Mouse (Mus musculus): Measurements from ENCODE around the gene Enpp5. TPM values are rescaled to one million over a fixed set of nuclear protein-coding genes. Genes with fewer than 3 reads are reported as not detected.

The Enpp5 gene
- polyA plus RNA-seq, 2 experiments: 3.8 to 4.1 TPM

- H3K4me2 ChIP-seq (ENCODE audit: low read depth): no peak overlapping the region
- DNase-seq (ENCODE audit: low read depth in 3 of 3, low spot score in 3 of 3) (no peak), ATAC-seq (ENCODE audit: insufficient read depth) (no peak)
- no peak overlapping the region for H3K27ac ChIP-seq
- no peak overlapping the region for H3K9ac ChIP-seq (replicated peaks)
- TF ChIP-seq EP300 (IDR thresholded peaks at IDR 0.05; ENCODE audit: low read depth): no peak
- no peak for TF ChIP-seq CTCF (IDR thresholded peaks at IDR 0.05; ENCODE audit: low read depth)
- WGBS (ENCODE audit: insufficient replicate concordance): 70% methylated on average over 2 of the region's 2 CpGs
- no peaks in the 10 kb centered on the region for H3K4me1 ChIP-seq (replicated peaks; ENCODE audit: control insufficient read depth in 2 of 2, insufficient read depth in 2 of 2, low read length in 1 of 2)
- H3K27me3 ChIP-seq (ENCODE audit: control insufficient read depth, insufficient read depth, low read length): no peaks in the 10 kb centered on the region
- no peak overlapping the region for H3K4me3 ChIP-seq (ENCODE audit: insufficient read depth in 1 of 2, low read depth in 2 of 2, low read length in 2 of 2)
- H3K9me3 ChIP-seq (ENCODE audit: control insufficient read depth, low read length): no peaks in the 10 kb centered on the region
- H3K36me3 ChIP-seq (replicated peaks; ENCODE audit: control insufficient read depth, insufficient read depth, low read depth): no peaks in the 10 kb centered on the region
Measured at GRCm38 (mm10) chr17:44040449-44040848, 38.2 kb upstream of the Enpp5 start.

GRCm38 (mm10) chr17:44042301-44042700, 36.3 kb upstream of the Enpp5 start:
- Histone ChIP-seq H3K9me3 (ENCODE audit: control insufficient read depth, low read length) (no peaks in the 10 kb centered on the region), H3K27ac (no peak overlapping the region), H3K36me3 (replicated peaks; ENCODE audit: control insufficient read depth, insufficient read depth, low read depth) (no peaks in the 10 kb centered on the region), H3K4me3 (ENCODE audit: insufficient read depth in 1 of 2, low read depth in 2 of 2, low read length in 2 of 2) (no peak overlapping the region), H3K9ac (replicated peaks) (no peak overlapping the region), H3K4me1 (replicated peaks; ENCODE audit: control insufficient read depth in 2 of 2, insufficient read depth in 2 of 2, low read length in 1 of 2) (no peaks in the 10 kb centered on the region), H3K27me3 (ENCODE audit: control insufficient read depth, insufficient read depth, low read length) (no peaks in the 10 kb centered on the region), H3K4me2 (ENCODE audit: low read depth) (no peak overlapping the region)
- WGBS (ENCODE audit: insufficient replicate concordance): 42% methylated on average over 2 of the region's 2 CpGs
- no peak for TF ChIP-seq CTCF (IDR thresholded peaks at IDR 0.05; ENCODE audit: low read depth)
- no peak for TF ChIP-seq EP300 (IDR thresholded peaks at IDR 0.05; ENCODE audit: low read depth)
- no peak for ATAC-seq (ENCODE audit: insufficient read depth)
- DNase-seq (ENCODE audit: low read depth in 3 of 3, low spot score in 3 of 3): no peak

- no peak overlapping the region for H3K4me3 ChIP-seq (ENCODE audit: insufficient read depth in 1 of 2, low read depth in 2 of 2, low read length in 2 of 2)
- TF ChIP-seq EP300 (IDR thresholded peaks at IDR 0.05; ENCODE audit: low read depth) (no peak), CTCF (IDR thresholded peaks at IDR 0.05; ENCODE audit: low read depth) (no peak)
- ATAC-seq (ENCODE audit: insufficient read depth) (no peak), DNase-seq (ENCODE audit: low read depth in 3 of 3, low spot score in 3 of 3) (no peak)
- H3K9me3 ChIP-seq (ENCODE audit: control insufficient read depth, low read length): no peaks in the 10 kb centered on the region
- no peak overlapping the region for H3K4me2 ChIP-seq (ENCODE audit: low read depth)
- no peaks in the 10 kb centered on the region for H3K4me1 ChIP-seq (replicated peaks; ENCODE audit: control insufficient read depth in 2 of 2, insufficient read depth in 2 of 2, low read length in 1 of 2)
- WGBS (ENCODE audit: insufficient replicate concordance): 55% methylated on average over 8 of the region's 8 CpGs
- no peaks in the 10 kb centered on the region for H3K36me3 ChIP-seq (replicated peaks; ENCODE audit: control insufficient read depth, insufficient read depth, low read depth)
- H3K9ac ChIP-seq (replicated peaks): no peak overlapping the region
- H3K27me3 ChIP-seq (ENCODE audit: control insufficient read depth, insufficient read depth, low read length): no peaks in the 10 kb centered on the region
- H3K27ac ChIP-seq: no peak overlapping the region
Measured at GRCm38 (mm10) chr17:44042861-44043260, 35.8 kb upstream of the Enpp5 start.

GRCm38 (mm10) chr17:44053427-44053826, 25.2 kb upstream of the Enpp5 start:
- no peak for DNase-seq (ENCODE audit: low read depth in 3 of 3, low spot score in 3 of 3)
- Histone ChIP-seq H3K9ac (replicated peaks) (no peak overlapping the region), H3K27me3 (ENCODE audit: control insufficient read depth, insufficient read depth, low read length) (no peaks in the 10 kb centered on the region), H3K4me3 (ENCODE audit: insufficient read depth in 1 of 2, low read depth in 2 of 2, low read length in 2 of 2) (no peak overlapping the region), H3K9me3 (ENCODE audit: control insufficient read depth, low read length) (no peaks in the 10 kb centered on the region), H3K4me2 (ENCODE audit: low read depth) (no peak overlapping the region), H3K36me3 (replicated peaks; ENCODE audit: control insufficient read depth, insufficient read depth, low read depth) (no peaks in the 10 kb centered on the region), H3K27ac (no peak overlapping the region), H3K4me1 (replicated peaks; ENCODE audit: control insufficient read depth in 2 of 2, insufficient read depth in 2 of 2, low read length in 1 of 2) (peaks cover 0 to 9% of the 10 kb centered on the region in 2 experiments; a peak in 2 of 4 replicates)
- TF ChIP-seq CTCF (IDR thresholded peaks at IDR 0.05; ENCODE audit: low read depth): no peak
- TF ChIP-seq EP300 (IDR thresholded peaks at IDR 0.05; ENCODE audit: low read depth): no peak
- WGBS (ENCODE audit: insufficient replicate concordance): 11% methylated on average over 4 of the region's 4 CpGs
- no peak for ATAC-seq (ENCODE audit: insufficient read depth)

GRCm38 (mm10) chr17:44057123-44057522, 21.5 kb upstream of the Enpp5 start:
- H3K36me3 ChIP-seq (replicated peaks; ENCODE audit: control insufficient read depth, insufficient read depth, low read depth): no peaks in the 10 kb centered on the region
- no peak overlapping the region for H3K27ac ChIP-seq
- no peak for TF ChIP-seq CTCF (IDR thresholded peaks at IDR 0.05; ENCODE audit: low read depth)
- TF ChIP-seq EP300 (IDR thresholded peaks at IDR 0.05; ENCODE audit: low read depth): no peak
- ATAC-seq (ENCODE audit: insufficient read depth) (no peak; the same call in 1 of the 2 replicates), DNase-seq (ENCODE audit: low read depth in 3 of 3, low spot score in 3 of 3) (peak in 1 of 3 experiments; percentile 16)
- no peaks in the 10 kb centered on the region for H3K27me3 ChIP-seq (ENCODE audit: control insufficient read depth, insufficient read depth, low read length)
- peaks cover 0 to 9% of the 10 kb centered on the region in 2 experiments; a peak in 2 of 4 replicates for H3K4me1 ChIP-seq (replicated peaks; ENCODE audit: control insufficient read depth in 2 of 2, insufficient read depth in 2 of 2, low read length in 1 of 2)
- no peak overlapping the region for H3K4me3 ChIP-seq (ENCODE audit: insufficient read depth in 1 of 2, low read depth in 2 of 2, low read length in 2 of 2)
- no peaks in the 10 kb centered on the region for H3K9me3 ChIP-seq (ENCODE audit: control insufficient read depth, low read length)
- no peak overlapping the region for H3K4me2 ChIP-seq (ENCODE audit: low read depth)
- 69% methylated on average over 1 of the region's 1 CpGs for WGBS (ENCODE audit: insufficient replicate concordance)
- no peak overlapping the region for H3K9ac ChIP-seq (replicated peaks)
